Mouse (Mus musculus) kidney, adult 2 months (tissue): ENCODE measurements at regions not wholly inside any gene's neighbourhood (a gene's known extent, or its start where the extent isn't known, plus 50 kb on each side); places are given as distances from the start of the nearest gene placed in this dataset.

Experiments used
- CTCF ChIP-seq: fragments of 200-500 bp; conservative IDR thresholded peaks from 2 replicates; pipeline ENCODE4 v1.5.1; 2011; ENCODE audit warnings: low read depth, mild to moderate bottlenecking, control low read depth, low read length, moderate library complexity, mixed read lengths; ENCODE audit not compliant: insufficient read depth, insufficient read length
- POLR2A ChIP-seq: fragments of 200-500 bp; IDR thresholded peaks from one replicate; pipeline ENCODE4 v1.6.1; 2011; ENCODE audit warnings: low read depth, low read length, control low read depth

GRCm38 (mm10) chr8:115980616-115981015 is 273.0 kb upstream of the Maf start:
- TF ChIP-seq CTCF (no peak), POLR2A (no peak)
